Mouse (Mus musculus): ENCODE data around the gene Arhgap15. TPM values are rescaled to one million over a fixed set of nuclear protein-coding genes. Genes with fewer than 3 reads are reported as not detected.

Arhgap15 gene
- total RNA-seq, 2 experiments from 2014 or later, result 0.41 to 0.77 TPM

GRCm38 (mm10) chr2:44039522-44040203, 291.0 kb downstream of the Arhgap15 start:
- no peak for DNase-seq

- no peak for DNase-seq
Observed at GRCm38 (mm10) chr2:44044088-44044487, 295.5 kb downstream of the Arhgap15 start.

GRCm38 (mm10) chr2:44044634-44045033, 296.0 kb downstream of the Arhgap15 start:
- DNase-seq, result no peak

GRCm38 (mm10) chr2:44045231-44045630, 296.6 kb downstream of the Arhgap15 start:
- DNase-seq, result no peak

GRCm38 (mm10) chr2:44060306-44060705, 311.7 kb downstream of the Arhgap15 start:
- no peak for DNase-seq

- no peak for DNase-seq
Observed at GRCm38 (mm10) chr2:44060716-44061115, 312.1 kb downstream of the Arhgap15 start.

GRCm38 (mm10) chr2:44065067-44065466, 316.4 kb downstream of the Arhgap15 start:
- no peak for DNase-seq

- peak; percentile 9 for DNase-seq
Observed at GRCm38 (mm10) chr2:44068151-44068840, 319.7 kb downstream of the Arhgap15 start.

- DNase-seq, result no peak
Observed at GRCm38 (mm10) chr2:44068906-44069305, 320.3 kb downstream of the Arhgap15 start.

GRCm38 (mm10) chr2:44076570-44076969, 327.9 kb downstream of the Arhgap15 start:
- no peak for DNase-seq

- DNase-seq, result no peak
Observed at GRCm38 (mm10) chr2:44080530-44080929, 331.9 kb downstream of the Arhgap15 start.

- no peak for DNase-seq
Observed at GRCm38 (mm10) chr2:44081241-44081640, 332.6 kb downstream of the Arhgap15 start.

- DNase-seq, result no peak
Observed at GRCm38 (mm10) chr2:44084471-44084870, 335.8 kb downstream of the Arhgap15 start.

- DNase-seq, result no peak
Observed at GRCm38 (mm10) chr2:44086403-44087056, 337.9 kb downstream of the Arhgap15 start.

- DNase-seq, result no peak
Observed at GRCm38 (mm10) chr2:44098552-44098951, 349.9 kb downstream of the Arhgap15 start.

- DNase-seq, result no peak
Observed at GRCm38 (mm10) chr2:44102351-44102750, 353.7 kb downstream of the Arhgap15 start.

- DNase-seq, result no peak
Observed at GRCm38 (mm10) chr2:44103321-44103720, 354.7 kb downstream of the Arhgap15 start.

- DNase-seq, result peak; percentile 32
Observed at GRCm38 (mm10) chr2:44103742-44104141, 355.1 kb downstream of the Arhgap15 start.

- DNase-seq, result peak; percentile 65
Observed at GRCm38 (mm10) chr2:44104282-44105197, 355.9 kb downstream of the Arhgap15 start.

GRCm38 (mm10) chr2:44105198-44105555, 356.6 kb downstream of the Arhgap15 start:
- no peak for DNase-seq

- DNase-seq, result no peak
Observed at GRCm38 (mm10) chr2:44106359-44106758, 357.7 kb downstream of the Arhgap15 start.

- no peak for DNase-seq
Observed at GRCm38 (mm10) chr2:44111276-44111675, 362.7 kb downstream of the Arhgap15 start.
